16 mouse cellular contexts compared by ENCODE assay signal in the genomic region with DNA sequence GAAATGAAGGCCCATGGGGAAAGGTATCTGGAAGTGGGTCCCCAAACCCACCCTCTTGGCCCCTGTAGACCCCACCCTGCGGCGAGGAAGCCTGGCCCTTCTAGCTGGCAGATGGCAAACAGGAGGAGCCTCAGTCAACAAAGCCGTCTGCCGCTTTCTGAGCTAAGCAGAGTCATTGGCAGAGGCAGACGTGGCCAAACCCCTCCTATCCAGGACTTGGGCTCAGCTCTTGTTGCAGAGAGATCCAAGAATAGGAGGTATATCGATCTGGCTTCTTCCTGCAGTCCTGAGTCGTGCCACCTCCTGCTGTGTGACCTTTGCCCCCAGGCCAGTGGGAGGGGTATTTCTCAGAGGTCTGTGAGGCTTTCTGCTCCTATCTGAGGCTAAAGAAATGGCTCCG. TPM values are rescaled to one million over a fixed set of nuclear protein-coding genes. Genes with fewer than 3 reads are reported as not detected.
DNase-seq lines count a peak whose midpoint lies in the region; ATAC-seq and TF ChIP-seq lines count a peak whose summit lies in the region.
"Had no signal": no experiment of that assay in that cellular context is flagged by ENCODE, and none has a peak within 500 bp of the region (broad histone marks: within the 10 kb centered on the region; RNA-seq: fewer than 3 reads in every experiment).

No protein-coding gene starts in this region.

- ATAC-seq in embryonic facial prominence, embryonic 14.5 days (ENCODE audit: low read depth), result no peak
- ATAC-seq: activated CD4-positive, CD25-positive, alpha-beta regulatory T cell, adult 4 months had no signal

- H3K4me1 ChIP-seq in embryonic facial prominence, embryonic 14.5 days (ENCODE audit: control insufficient read depth, insufficient read depth, low read length), result 0 out of 2 replicates have a peak, but pooled peaks cover 12% of the 10 kb centered on the region

- no peaks in the 10 kb centered on the region for H3K9me3 ChIP-seq in embryonic facial prominence, embryonic 14.5 days (ENCODE audit: control insufficient read depth, low read length)
- H3K9me3 ChIP-seq: heart, embryonic 15.5 days had no signal

- H3K4me3 ChIP-seq in gastrocnemius, adult 2 months, result no peak overlapping the region
- no peak overlapping the region for H3K4me3 ChIP-seq in embryonic facial prominence, embryonic 14.5 days (ENCODE audit: low read depth, low read length)
- H3K4me3 ChIP-seq: heart, embryonic 15.5 days had no signal

- peaks cover 29% of the 10 kb centered on the region for H3K27me3 ChIP-seq in embryonic facial prominence, embryonic 14.5 days (replicated peaks; ENCODE audit: control insufficient read depth, insufficient read depth, low read length)

- H3K36me3 ChIP-seq in embryonic facial prominence, embryonic 14.5 days (ENCODE audit: control insufficient read depth, insufficient read depth, low read length), result no peaks in the 10 kb centered on the region
- H3K36me3 ChIP-seq: heart, embryonic 15.5 days had no signal

- no peak overlapping the region for H3K27ac ChIP-seq in gastrocnemius, adult 2 months
- no peak overlapping the region for H3K27ac ChIP-seq in embryonic facial prominence, embryonic 14.5 days (replicated peaks; ENCODE audit: low read depth, low read length)
- H3K27ac ChIP-seq: heart, embryonic 15.5 days had no signal

- no peak overlapping the region for H3K9ac ChIP-seq in embryonic facial prominence, embryonic 14.5 days (ENCODE audit: low read depth, low read length)
- H3K9ac ChIP-seq: heart, embryonic 15.5 days; lung, embryonic 14.5 days had no signal

- 22% methylated on average over 8 of the region's 8 CpGs for WGBS in embryonic facial prominence, embryonic 14.5 days

- no peak overlapping the region for H3K4me2 ChIP-seq in embryonic facial prominence, embryonic 14.5 days (ENCODE audit: low read depth, low read length)
- H3K4me2 ChIP-seq: heart, embryonic 15.5 days; lung, embryonic 14.5 days had no signal

- TF ChIP-seq CTCF in gastrocnemius, adult 2 months (IDR thresholded peaks at IDR 0.05), result no peak

- intact Hi-C loops in gastrocnemius, adult 2 months (cut with DNase I), result no loop called here
- intact Hi-C loops in gastrocnemius, postnatal 14 days (cut with DNase I; ENCODE audit: low total_unique reads), result no loop called here

- peak; percentile 21 for DNase-seq in gastrocnemius, adult 2 months
- no peak for DNase-seq in gastrocnemius, postnatal 14 days
- DNase-seq in ES-CJ7 (ENCODE audit: low read depth, low spot score), result peak; percentile 75
- DNase-seq in ZHBTc4 (ENCODE audit: low read depth, low spot score), result peak; percentile 82
- DNase-seq in embryonic facial prominence, embryonic 14.5 days (ENCODE audit: low spot score), result peak; percentile 28
- DNase-seq in lung, postnatal 36 days, result no peak
- no peak for DNase-seq in lung, postnatal 25 days (ENCODE audit: low spot score)
- DNase-seq: gastrocnemius, postnatal 36 days; lung, embryonic 14.5 days; thymus, postnatal 25 days had no signal

RNA-seq across cellular contexts. Expression of a gene that starts 2.0 kb away (rescaled TPM):
- total RNA-seq in gastrocnemius, adult 2 months (2021), result under 1 TPM; 0.20 to 0.51 TPM
- under 1 TPM; 0.11 to 0.12 TPM for total RNA-seq in gastrocnemius, postnatal 14 days (2021)
- polyA plus RNA-seq in embryonic facial prominence, embryonic 14.5 days (2014; fragmentation: Nextera tagmentation; extraction: Ambion mirVana), result 0.09 TPM in 1 of 2 replicates, not detected in the other
- polyA plus RNA-seq: activated CD4-positive, CD25-positive, alpha-beta regulatory T cell, adult 4 months; heart, embryonic 15.5 days; limb, embryonic 11.5 days; lung, embryonic 14.5 days had no signal

RNA-seq across cellular contexts. Expression of a gene that starts 21.9 kb away (rescaled TPM):
- total RNA-seq in gastrocnemius, adult 2 months (2021), result 1 to 10 TPM; 3.2 to 7.5 TPM
- 1 to 10 TPM; 2.3 to 3.3 TPM for total RNA-seq in gastrocnemius, postnatal 14 days (2021)
- 11.3 and 11.4 TPM in 2 replicates for polyA plus RNA-seq in embryonic facial prominence, embryonic 14.5 days (2014; fragmentation: Nextera tagmentation; extraction: Ambion mirVana)
- total RNA-seq: CH12.LX had no signal
- polyA plus RNA-seq: activated CD4-positive, CD25-positive, alpha-beta regulatory T cell, adult 4 months had no signal

RNA-seq across cellular contexts. Expression of a gene that starts 28.7 kb away (rescaled TPM):
- not detected for total RNA-seq in gastrocnemius, adult 2 months (2021)
- not detected for total RNA-seq in gastrocnemius, postnatal 14 days (2021)
- polyA plus RNA-seq in embryonic facial prominence, embryonic 14.5 days (2014; fragmentation: Nextera tagmentation; extraction: Ambion mirVana), result not detected in 2 replicates
- total RNA-seq: CH12.LX; gastrocnemius, postnatal 36 days had no signal
- polyA plus RNA-seq: activated CD4-positive, CD25-positive, alpha-beta regulatory T cell, adult 4 months; heart, embryonic 15.5 days; intestine, embryonic 14.5 days; limb, embryonic 11.5 days; lung, embryonic 14.5 days had no signal

RNA-seq across cellular contexts. Expression of a gene that starts 29.7 kb away (rescaled TPM):
- 100 to 1,000 TPM in 1 of 2 experiments, 10 to 100 TPM in 1; 56.6 to 180 TPM for total RNA-seq in gastrocnemius, adult 2 months (2021)
- 10 to 100 TPM in 1 of 2 experiments, 1 to 10 TPM in 1; 1.1 to 12.4 TPM for total RNA-seq in gastrocnemius, postnatal 14 days (2021)
- polyA plus RNA-seq in embryonic facial prominence, embryonic 14.5 days (2014; fragmentation: Nextera tagmentation; extraction: Ambion mirVana), result not detected in 2 replicates
- total RNA-seq: CH12.LX had no signal
- polyA plus RNA-seq: activated CD4-positive, CD25-positive, alpha-beta regulatory T cell, adult 4 months; heart, embryonic 15.5 days; intestine, embryonic 14.5 days; limb, embryonic 11.5 days; lung, embryonic 14.5 days had no signal

RNA-seq across cellular contexts. Expression of a gene that starts 48.5 kb away (rescaled TPM):
- not detected for total RNA-seq in gastrocnemius, adult 2 months (2021)
- total RNA-seq in gastrocnemius, postnatal 14 days (2021), result not detected
- polyA plus RNA-seq in embryonic facial prominence, embryonic 14.5 days (2014; fragmentation: Nextera tagmentation; extraction: Ambion mirVana), result 8.5 and 11.6 TPM in 2 replicates
- total RNA-seq: gastrocnemius, postnatal 36 days; layer of hippocampus, adult 18-20 months had no signal

Comparison
In these comparisons a context has a peak if more than half of its experiments do, and no peak if none do; other contexts are left out.
1. DNase-seq: peak in gastrocnemius, adult 2 months (single experiment), ES-CJ7 (single experiment), ZHBTc4 (single experiment) and embryonic facial prominence, embryonic 14.5 days (single experiment); none in gastrocnemius, postnatal 14 days (single experiment), lung, postnatal 36 days (single experiment) and lung, postnatal 25 days (single experiment).